Mouse (Mus musculus): ENCODE results near the gene Prdx4. TPM values are rescaled to one million over a fixed set of nuclear protein-coding genes. Genes with fewer than 3 reads are reported as not detected.

Prdx4 gene
- polyA plus RNA-seq, 1 experiment from 2014 or later = 120 TPM

Other genes with a start within 250 kb of the Prdx4 start
- gene Magea2, start 247.1 kb downstream of the Prdx4 start, polyA plus RNA-seq (2015; fragmentation: Nextera tagmentation; extraction: Ambion mirVana) = not detected in 2 replicates
- not detected in 2 replicates for gene Cldn34b2, start 212.3 kb downstream of the Prdx4 start, polyA plus RNA-seq (2015; fragmentation: Nextera tagmentation; extraction: Ambion mirVana)
- gene Sat1, start 124.3 kb downstream of the Prdx4 start, polyA plus RNA-seq (2015; fragmentation: Nextera tagmentation; extraction: Ambion mirVana) = 79.9 and 92.8 TPM in 2 replicates
- gene Acot9, start 78.3 kb downstream of the Prdx4 start, polyA plus RNA-seq (2015; fragmentation: Nextera tagmentation; extraction: Ambion mirVana) = 42.2 and 46.0 TPM in 2 replicates

All from neural tube, embryonic 13.5 days (tissue).